Mouse (Mus musculus): ENCODE data around the gene Tfcp2. TPM values are rescaled to one million over a fixed set of nuclear protein-coding genes. Genes with fewer than 3 reads are reported as not detected.

Tfcp2 gene
- total and polyA plus RNA-seq, 3 experiments, result 20.4 to 21.5 TPM; not detected in 1

- TF ChIP-seq MXI1 (IDR thresholded peaks at IDR 0.05; ENCODE audit: low read depth, low read length), result no peak; the same call in none of the 2 replicates
- TF ChIP-seq USF2 (IDR thresholded peaks at IDR 0.05; ENCODE audit: borderline replicate concordance in 1 of 2, insufficient read depth in 1 of 2, low read depth in 1 of 2, low read length in 2 of 2), result no peak
- no peak for TF ChIP-seq MAZ (IDR thresholded peaks at IDR 0.05; ENCODE audit: low read depth, low read length)
- TF ChIP-seq KAT2A (conservative IDR thresholded peaks at IDR 0.05; ENCODE audit: low read depth, low read length), result no peak
- TF ChIP-seq ZNF384 (IDR thresholded peaks at IDR 0.05; ENCODE audit: low read depth, low read length), result no peak
- no peak for TF ChIP-seq GABPA (IDR thresholded peaks at IDR 0.05; ENCODE audit: low read depth, low read length)
- TF ChIP-seq ETS1 (IDR thresholded peaks at IDR 0.05; ENCODE audit: low read depth, low read length), result no peak
- no peak for TF ChIP-seq ZMIZ1 (IDR thresholded peaks at IDR 0.05; ENCODE audit: low read depth, low read length)
- TF ChIP-seq GATA1 (IDR thresholded peaks at IDR 0.05; ENCODE audit: low read depth, low read length), result no peak
- peak; percentile 90 for TF ChIP-seq JUND (IDR thresholded peaks at IDR 0.05; ENCODE audit: low read depth, low read length)
- no peak for TF ChIP-seq RCOR1 (IDR thresholded peaks at IDR 0.05; ENCODE audit: low read depth, low read length)
- TF ChIP-seq SIN3A (IDR thresholded peaks at IDR 0.05; ENCODE audit: low read length), result peak; percentile 49; the same call in 1 of the 2 replicates
- TF ChIP-seq MYC (IDR thresholded peaks at IDR 0.05; ENCODE audit: low read depth, low read length), result no peak
- TF ChIP-seq TBP (IDR thresholded peaks at IDR 0.05; ENCODE audit: low read depth, low read length), result no peak; the same call in 1 of the 2 replicates
- no peak for TF ChIP-seq POLR2A (IDR thresholded peaks at IDR 0.05; ENCODE audit: control insufficient read depth in 1 of 2, insufficient read depth in 1 of 2, low read depth in 1 of 2, low read length in 2 of 2, poor library complexity in 1 of 2)
- no peak for TF ChIP-seq UBTF (IDR thresholded peaks at IDR 0.05; ENCODE audit: borderline replicate concordance, insufficient read depth, low read depth, low read length)
- TF ChIP-seq CHD2 (IDR thresholded peaks at IDR 0.05; ENCODE audit: low read length), result no peak
- TF ChIP-seq MEF2A (IDR thresholded peaks at IDR 0.05; ENCODE audit: extremely low read depth, insufficient replicate concordance, low read depth, low read length, poor library complexity, severe bottlenecking), result no peak
- TF ChIP-seq CHD1 (IDR thresholded peaks at IDR 0.05; ENCODE audit: low read depth, low read length), result no peak
- no peak for TF ChIP-seq EP300 (IDR thresholded peaks at IDR 0.05; ENCODE audit: low read depth in 1 of 2, low read length in 2 of 2)
- TF ChIP-seq MYB (IDR thresholded peaks at IDR 0.05; ENCODE audit: low read depth, low read length), result no peak
- peak; percentile 96 for TF ChIP-seq RAD21 (IDR thresholded peaks at IDR 0.05; ENCODE audit: low read depth, low read length)
- TF ChIP-seq CTCF (IDR thresholded peaks at IDR 0.05 in 2 of 3, conservative IDR thresholded peaks at IDR 0.05 in 1 of 3; ENCODE audit: control insufficient read depth in 1 of 3, insufficient read depth in 1 of 3, low read depth in 2 of 3, low read length in 3 of 3, poor library complexity in 1 of 3, severe bottlenecking in 1 of 3), result peak; percentile 87 to 95 (median 92)
Observed at GRCm38 (mm10) chr15:100458055-100458454, 93.8 kb downstream of the Tfcp2 start (continued).

DNA sequence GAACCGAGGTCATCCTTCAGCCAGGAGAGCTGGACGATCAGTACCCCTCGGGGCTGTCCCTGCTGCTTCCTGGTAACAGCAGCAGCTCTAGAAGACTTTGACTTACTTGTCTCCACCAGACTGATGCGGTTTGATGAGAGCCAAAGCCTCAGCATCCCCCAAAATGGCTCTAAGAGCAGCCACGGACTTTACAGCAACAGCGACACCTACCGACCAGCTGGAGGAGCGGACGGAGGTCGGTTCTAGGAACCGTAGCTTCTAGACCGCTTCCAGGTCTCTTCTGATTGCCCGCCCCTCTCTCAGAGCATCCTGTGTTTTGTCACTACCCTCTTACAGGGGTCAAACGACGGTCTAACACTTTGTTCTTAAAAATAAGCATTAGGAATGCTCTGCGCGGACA is 94.5 kb downstream of the Tfcp2 start:
- Histone ChIP-seq H3K9ac (ENCODE audit: control insufficient read depth, low read depth, low read length, poor library complexity, severe bottlenecking) (peak overlapping the region; percentile 40), H3K9me3 (replicated peaks; ENCODE audit: insufficient read depth, low read length) (no peaks in the 10 kb centered on the region), H3K36me3 (ENCODE audit: control insufficient read depth in 1 of 2, insufficient read depth in 2 of 2, low read length in 2 of 2) (peaks cover 0 to 2% of the 10 kb centered on the region in 2 experiments; a peak in 1 of 4 replicates), H3K4me3 (ENCODE audit: control insufficient read depth in 1 of 2, insufficient read depth in 1 of 2, low read depth in 2 of 2, low read length in 2 of 2) (peak overlapping the region; percentile 60), H3K79me2 (ENCODE audit: control insufficient read depth, insufficient read depth, low read length, poor library complexity) (no peaks in the 10 kb centered on the region), H3K4me1 (ENCODE audit: control insufficient read depth in 1 of 2, insufficient read depth in 2 of 2, low read length in 2 of 2) (peaks cover 0 to 13% of the 10 kb centered on the region in 2 experiments), H3K27ac (ENCODE audit: control insufficient read depth, low read depth, low read length) (no peak overlapping the region), H3K27me3 (ENCODE audit: control insufficient read depth in 1 of 2, insufficient read depth in 2 of 2, low read length in 2 of 2) (no peaks in the 10 kb centered on the region)
- peak; percentile 95 for DNase-seq (ENCODE audit: low read depth, low spot score)
- no peak for TF ChIP-seq MAX (IDR thresholded peaks at IDR 0.05; ENCODE audit: low read length)
- TF ChIP-seq TBP (IDR thresholded peaks at IDR 0.05; ENCODE audit: low read depth, low read length), result 0 out of 2 replicates have a peak, but pooled peaks have one; percentile 15
- no peak; the same call in 1 of the 2 replicates for TF ChIP-seq MXI1 (IDR thresholded peaks at IDR 0.05; ENCODE audit: low read depth, low read length)
- peak; percentile 79 for TF ChIP-seq SIN3A (IDR thresholded peaks at IDR 0.05; ENCODE audit: low read length)
- TF ChIP-seq ZNF384 (IDR thresholded peaks at IDR 0.05; ENCODE audit: low read depth, low read length), result 0 out of 2 replicates have a peak, but pooled peaks have one; percentile 40
- 0 out of 2 replicates have a peak, but pooled peaks have one; percentile 9 for TF ChIP-seq TCF12 (IDR thresholded peaks at IDR 0.05; ENCODE audit: low read depth, low read length)
- no peak for TF ChIP-seq JUND (IDR thresholded peaks at IDR 0.05; ENCODE audit: low read depth, low read length)
- 0 out of 2 replicates have a peak, but pooled peaks have one; percentile 16 for TF ChIP-seq NELFE (IDR thresholded peaks at IDR 0.05; ENCODE audit: low read depth, low read length)
- TF ChIP-seq MYC (IDR thresholded peaks at IDR 0.05; ENCODE audit: low read depth, low read length), result peak; percentile 29; the same call in 1 of the 2 replicates
- TF ChIP-seq CTCF (IDR thresholded peaks at IDR 0.05 in 2 of 3, conservative IDR thresholded peaks at IDR 0.05 in 1 of 3; ENCODE audit: control insufficient read depth in 1 of 3, insufficient read depth in 1 of 3, low read depth in 2 of 3, low read length in 3 of 3, poor library complexity in 1 of 3, severe bottlenecking in 1 of 3), result peak; percentile 98 to 99 (median 99)
- no peak for TF ChIP-seq CHD1 (IDR thresholded peaks at IDR 0.05; ENCODE audit: low read depth, low read length)
- peak; percentile 97 for TF ChIP-seq ZC3H11A (IDR thresholded peaks at IDR 0.05; ENCODE audit: low read depth, low read length)
- TF ChIP-seq ELF1 (IDR thresholded peaks at IDR 0.05; ENCODE audit: low read depth, low read length), result peak; percentile 36; the same call in 1 of the 2 replicates
- TF ChIP-seq RCOR1 (IDR thresholded peaks at IDR 0.05; ENCODE audit: low read depth, low read length), result peak; percentile 52; the same call in 1 of the 2 replicates
- no peak for TF ChIP-seq USF2 (IDR thresholded peaks at IDR 0.05; ENCODE audit: borderline replicate concordance in 1 of 2, insufficient read depth in 1 of 2, low read depth in 1 of 2, low read length in 2 of 2)
- peak; percentile 99 for TF ChIP-seq RAD21 (IDR thresholded peaks at IDR 0.05; ENCODE audit: low read depth, low read length)
- TF ChIP-seq CHD2 (IDR thresholded peaks at IDR 0.05; ENCODE audit: low read length), result no peak
- peak; percentile 94 for TF ChIP-seq SMC3 (IDR thresholded peaks at IDR 0.05; ENCODE audit: low read depth, low read length)
- TF ChIP-seq HCFC1 (IDR thresholded peaks at IDR 0.05; ENCODE audit: low read depth, low read length), result 0 out of 2 replicates have a peak, but pooled peaks have one; percentile 35
- TF ChIP-seq TAL1 (IDR thresholded peaks at IDR 0.05; ENCODE audit: low read length), result no peak
